Mouse (Mus musculus) liver, adult 2 months (tissue): ENCODE results near the gene Zfp874b.

Experiments used
- CTCF ChIP-seq: fragments of 200-500 bp; IDR thresholded peaks from 2 replicates; pipeline ENCODE4 v1.5.1; 2011; ENCODE audit warnings: low read depth, low read length, control low read depth
- POLR2A ChIP-seq: fragments of 200-500 bp; IDR thresholded peaks from 2 replicates; pipeline ENCODE4 v1.6.1; 2011; ENCODE audit warnings: low read length, control low read depth; ENCODE audit not compliant: insufficient read depth; ENCODE audit errors: extremely low read depth

DNA sequence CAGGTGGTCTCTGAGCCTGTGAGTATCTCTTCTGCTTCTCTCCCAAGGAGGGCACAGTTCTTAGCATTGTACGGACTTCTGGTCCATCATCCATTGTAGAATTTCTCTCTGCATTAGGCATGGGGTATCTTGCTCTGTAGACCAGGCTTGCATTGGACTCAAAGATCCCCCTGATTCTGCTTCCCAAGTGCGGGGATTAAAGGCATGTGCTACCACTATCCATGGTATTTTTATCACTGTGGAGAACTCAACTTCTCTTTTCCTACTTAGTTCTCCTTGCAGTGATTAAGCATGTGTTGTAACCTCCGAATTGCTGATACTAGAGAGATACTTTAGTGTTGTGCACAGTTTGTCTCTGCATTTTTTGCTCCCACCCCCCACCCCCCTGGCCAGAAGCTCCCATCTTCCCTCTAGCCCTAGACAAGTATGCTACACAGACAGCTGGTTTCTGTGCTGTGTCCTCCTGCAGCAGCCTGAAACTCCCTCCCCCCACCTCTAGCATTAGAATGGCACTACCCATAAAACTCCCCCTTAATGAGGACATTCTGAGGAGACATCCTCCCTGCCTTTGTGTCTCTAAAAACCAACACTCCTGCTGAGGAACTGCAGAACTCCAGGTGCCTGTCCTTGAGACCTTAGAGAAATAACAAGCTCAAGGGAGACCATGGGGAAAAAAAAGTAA is 43.1 kb upstream of the Zfp874b start:
- no peak for TF ChIP-seq POLR2A
- no peak for TF ChIP-seq CTCF
